ENCODE assay signal across 8 mouse cellular contexts in the genomic region with DNA sequence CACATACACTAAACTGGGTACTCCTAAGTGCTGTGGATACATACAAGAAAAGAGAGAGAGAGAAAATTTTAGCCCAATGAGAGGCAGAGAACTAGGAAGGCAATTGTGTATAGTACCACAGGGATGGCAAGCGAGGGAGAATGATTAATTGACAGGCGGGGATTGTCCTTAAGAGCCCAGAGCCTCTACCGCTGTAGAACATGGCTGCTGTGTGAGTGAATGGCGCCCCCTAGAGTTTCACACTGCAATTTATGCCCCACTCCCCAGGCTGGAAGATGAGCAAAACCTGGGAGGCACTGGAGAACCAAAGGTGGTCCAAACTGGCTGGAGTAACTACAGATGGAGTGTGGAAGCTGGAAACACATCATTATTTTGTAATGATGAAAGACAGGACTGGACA. TPM values are rescaled to one million over a fixed set of nuclear protein-coding genes. Genes with fewer than 3 reads are reported as not detected.
DNase-seq lines count a peak whose midpoint lies in the region; ATAC-seq and TF ChIP-seq lines count a peak whose summit lies in the region.

No protein-coding gene starts in this region.

- DNase-seq in frontal cortex, postnatal 25 days (ENCODE audit: low spot score in 2 of 2) = no peak
- DNase-seq in CD4-positive, CD25-positive, alpha-beta regulatory T cell, adult 2 months (ENCODE audit: low read depth, low spot score) = peak; percentile 70
- DNase-seq in c-Kit-positive CD71-positive TER-119-negative erythroid progenitor cells, embryonic 14.5 days (ENCODE audit: low read depth) = peak; percentile 44
- DNase-seq in liver, adult 2 months (ENCODE audit: extremely low read depth, low read depth, low spot score) = peak; percentile 61
- DNase-seq in neural tube, embryonic 10.5 days (ENCODE audit: extremely low spot score, low spot score) = peak; percentile 51
- no peak for DNase-seq in urinary bladder, postnatal 36 days (ENCODE audit: low spot score in 2 of 2)

- no peaks in the 10 kb centered on the region for H3K79me2 ChIP-seq in liver, adult 2 months (ENCODE audit: control insufficient read depth, insufficient read depth, low read length)

- no peaks in the 10 kb centered on the region for H3K27me3 ChIP-seq in hindbrain, embryonic 12.5 days
- H3K27me3 ChIP-seq in liver, adult 2 months (ENCODE audit: control insufficient read depth, insufficient read depth, low read length) = no peaks in the 10 kb centered on the region

- H3K4me3 ChIP-seq in hindbrain, embryonic 12.5 days = no peak overlapping the region
- H3K4me3 ChIP-seq in liver, adult 2 months (ENCODE audit: insufficient read depth, low read depth, low read length) = no peak overlapping the region

- peak; percentile 64 for ATAC-seq in frontal cortex, adult (ENCODE audit: low TSS enrichment)
- peak; percentile 46 for ATAC-seq in hindbrain, embryonic 12.5 days (ENCODE audit: low FRiP score)

- H3K4me2 ChIP-seq in hindbrain, embryonic 12.5 days (replicated peaks) = no peak overlapping the region

- H3K9ac ChIP-seq in hindbrain, embryonic 12.5 days = no peak overlapping the region
- no peak overlapping the region for H3K9ac ChIP-seq in liver, adult 2 months (ENCODE audit: low read depth, low read length)

- peak; percentile 81 for TF ChIP-seq CTCF in liver, adult 2 months (IDR thresholded peaks at IDR 0.05; ENCODE audit: low read depth, low read length)

- no peaks in the 10 kb centered on the region for H3K9me3 ChIP-seq in hindbrain, embryonic 12.5 days (replicated peaks)

- WGBS in hindbrain, embryonic 12.5 days = 14% methylated on average over 4 of the region's 4 CpGs
- 5% methylated on average over 4 of the region's 4 CpGs for WGBS in liver, adult 2 months

- H3K27ac ChIP-seq in hindbrain, embryonic 12.5 days = no peak overlapping the region
- no peak overlapping the region for H3K27ac ChIP-seq in liver, adult 2 months (replicated peaks; ENCODE audit: insufficient read depth, low read depth, low read length)

- H3K36me3 ChIP-seq in hindbrain, embryonic 12.5 days = no peaks in the 10 kb centered on the region
- H3K36me3 ChIP-seq in liver, adult 2 months (ENCODE audit: control insufficient read depth, insufficient read depth, low read length) = no peaks in the 10 kb centered on the region

- H3K4me1 ChIP-seq in hindbrain, embryonic 12.5 days = peaks cover 3% of the 10 kb centered on the region; the same call in 1 of the 2 replicates
- H3K4me1 ChIP-seq in liver, adult 2 months (ENCODE audit: control insufficient read depth, insufficient read depth, low read length) = peaks cover 12% of the 10 kb centered on the region

- no peak for TF ChIP-seq POLR2A in liver, adult 2 months (IDR thresholded peaks at IDR 0.05; ENCODE audit: extremely low read depth, insufficient read depth, low read length)

RNA-seq across cellular contexts. Expression of a gene that starts 24.8 kb away (rescaled TPM):
- 537 and 566 TPM in 2 replicates for polyA plus RNA-seq in hindbrain, embryonic 12.5 days (2016; fragmentation: Nextera tagmentation; extraction: Ambion mirVana)
- total RNA-seq in liver, adult 2 months (2014; rRNA removed) = 748 and 759 TPM in 2 replicates
- polyA plus RNA-seq in liver, adult 2 months (2012; rRNA removed) = 693 and 735 TPM in 2 replicates

RNA-seq across cellular contexts. Expression of a gene that starts 53.5 kb away (rescaled TPM):
- 109 and 111 TPM in 2 replicates for polyA plus RNA-seq in hindbrain, embryonic 12.5 days (2016; fragmentation: Nextera tagmentation; extraction: Ambion mirVana)
- total RNA-seq in liver, adult 2 months (2014; rRNA removed) = 12.2 and 17.5 TPM in 2 replicates
- 21.9 and 25.9 TPM in 2 replicates for polyA plus RNA-seq in liver, adult 2 months (2012; rRNA removed)

RNA-seq across cellular contexts. Expression of a gene that starts 53.7 kb away (rescaled TPM):
- 30.5 and 32.0 TPM in 2 replicates for polyA plus RNA-seq in hindbrain, embryonic 12.5 days (2016; fragmentation: Nextera tagmentation; extraction: Ambion mirVana)
- total RNA-seq in liver, adult 2 months (2014; rRNA removed) = 26.2 and 30.5 TPM in 2 replicates
- polyA plus RNA-seq in liver, adult 2 months (2012; rRNA removed) = 9.4 and 12.1 TPM in 2 replicates

Comparison
In these comparisons a context has a peak if more than half of its experiments do, and no peak if none do; other contexts are left out.
1. DNase-seq: peak in CD4-positive, CD25-positive, alpha-beta regulatory T cell, adult 2 months (single experiment), c-Kit-positive CD71-positive TER-119-negative erythroid progenitor cells, embryonic 14.5 days (single experiment), liver, adult 2 months (single experiment) and neural tube, embryonic 10.5 days (single experiment); none in frontal cortex, postnatal 25 days (0 of 2) and urinary bladder, postnatal 36 days (0 of 2).